Mouse (Mus musculus) embryo, embryonic 10 days (tissue): ENCODE measurements around the gene Nrsn2.
A peak's percentile ranks its signal among the peaks of the same experiment; 100 is the strongest.

ENCODE experiments used
- DNase-seq: peaks from one replicate; pipeline ENCODE4 v3.0.0-alpha.2; 2015; ENCODE audit warnings: low spot score

Nrsn2 gene

GRCm38 (mm10) chr2:152376345-152376741 is at the start of gene Nrsn2:
Gene Nrsn2 (minus strand): TSS chr2:152376638.
- DNase-seq, result no peak

DNA sequence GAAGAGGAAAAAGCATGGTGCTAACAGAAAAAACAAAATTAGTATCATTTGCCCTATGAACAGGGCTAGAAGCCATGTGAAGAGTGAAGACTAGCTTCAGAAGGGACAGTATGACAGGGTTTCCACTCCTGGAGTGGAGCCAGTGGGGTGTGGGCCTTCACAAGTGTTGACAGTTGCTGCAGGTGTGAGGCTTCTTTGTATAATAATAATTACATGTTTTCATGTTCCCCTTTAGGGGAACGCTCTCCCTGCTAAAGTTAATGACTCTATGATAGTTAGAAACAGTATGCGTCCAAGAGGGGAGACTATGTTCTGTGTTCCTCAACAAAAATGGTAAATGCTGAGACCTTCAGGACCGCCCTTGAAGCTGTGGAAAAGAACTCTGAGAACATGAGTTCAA is 39.3 kb upstream of the Nrsn2 start:
- no peak for DNase-seq

DNA sequence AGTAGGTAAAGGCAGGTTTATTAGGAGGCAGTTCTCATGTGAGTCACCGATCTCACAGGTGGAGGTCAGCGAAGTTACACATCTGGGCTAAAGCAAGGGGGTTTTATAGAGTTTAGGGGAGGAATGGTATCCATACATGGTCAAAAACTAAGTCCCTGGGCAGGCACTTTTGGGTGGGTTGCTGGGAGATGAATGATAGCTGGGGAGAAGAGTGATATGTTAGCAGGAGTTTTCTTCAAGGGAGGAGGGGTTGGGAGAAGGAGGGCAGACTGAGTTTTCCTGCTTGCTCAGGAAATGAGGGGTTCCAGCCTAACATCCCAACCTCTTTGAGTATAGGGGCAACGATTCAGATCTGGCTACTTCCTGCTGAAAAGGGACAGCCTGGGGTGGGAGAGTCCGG is 38.8 kb upstream of the Nrsn2 start, which contains the start of gene 6820408C15Rik:
TSS of gene 6820408C15Rik (plus strand) at position 301 of the 400 bp plus-strand sequence.
- DNase-seq, result no peak

GRCm38 (mm10) chr2:152414591-152415165 is 38.2 kb upstream of the Nrsn2 start, which contains the start of gene Zcchc3:
Gene Zcchc3 (minus strand): TSS chr2:152415027.
- peak; percentile 96 for DNase-seq

- DNase-seq, result peak; percentile 61
Measured at GRCm38 (mm10) chr2:152413765-152414584, 37.5 kb upstream of the Nrsn2 start.

GRCm38 (mm10) chr2:152413158-152413764 is 36.8 kb upstream of the Nrsn2 start:
- DNase-seq, result peak; percentile 59

DNA sequence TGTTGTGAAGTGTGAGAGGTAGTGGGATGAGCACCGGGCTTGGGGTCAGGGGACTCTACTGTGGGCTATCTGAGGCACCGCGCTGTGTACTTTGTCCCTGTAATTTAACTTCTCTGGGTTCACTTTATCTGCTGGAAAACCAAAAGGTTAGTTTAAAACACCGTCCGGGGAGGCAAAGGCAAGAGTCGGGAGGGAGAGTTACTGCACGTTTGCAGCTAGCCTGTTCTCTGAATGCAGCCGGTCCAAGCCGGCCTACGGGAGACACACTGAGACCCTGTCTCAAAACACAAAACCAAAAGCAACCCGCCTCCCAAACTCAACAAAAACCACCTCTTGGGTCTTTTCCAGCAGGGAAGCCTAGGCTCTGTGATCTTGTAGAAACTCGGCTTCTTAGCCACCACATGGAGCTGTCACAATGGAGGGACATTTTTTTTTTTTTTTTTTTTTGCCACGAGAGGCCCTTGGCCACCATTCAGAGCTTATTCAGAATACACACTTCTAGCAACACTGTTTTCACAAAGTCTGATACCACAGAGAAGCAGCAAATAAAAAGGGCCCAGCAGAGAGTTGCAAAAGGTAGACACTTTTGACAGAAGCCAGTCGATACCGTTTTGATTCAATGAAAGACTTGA is 36.2 kb upstream of the Nrsn2 start:
- DNase-seq, result peak; percentile 43

GRCm38 (mm10) chr2:152411471-152411870 is 35.0 kb upstream of the Nrsn2 start:
- DNase-seq, result peak; percentile 52

DNA sequence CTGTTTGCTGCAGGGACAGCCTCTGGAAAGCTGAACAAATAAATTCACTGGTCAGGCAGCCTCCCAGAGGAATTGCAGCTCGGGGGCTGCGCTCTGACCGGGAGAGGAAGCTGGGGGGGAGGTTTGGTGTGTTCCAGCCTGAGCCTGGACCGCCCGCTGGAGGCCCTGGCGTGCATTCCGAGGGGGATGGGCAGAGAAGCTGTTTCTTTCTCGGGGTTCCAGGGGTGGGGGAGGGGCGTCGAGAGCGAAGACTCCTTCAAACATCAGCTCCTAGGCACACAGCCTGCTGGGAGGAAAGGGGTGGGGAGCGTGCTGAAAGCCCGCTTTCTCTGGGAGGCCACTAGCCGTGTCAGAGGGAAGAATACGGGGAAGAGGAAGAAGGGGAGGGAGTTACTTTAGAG is 34.5 kb upstream of the Nrsn2 start:
- DNase-seq, result peak; percentile 92

DNA sequence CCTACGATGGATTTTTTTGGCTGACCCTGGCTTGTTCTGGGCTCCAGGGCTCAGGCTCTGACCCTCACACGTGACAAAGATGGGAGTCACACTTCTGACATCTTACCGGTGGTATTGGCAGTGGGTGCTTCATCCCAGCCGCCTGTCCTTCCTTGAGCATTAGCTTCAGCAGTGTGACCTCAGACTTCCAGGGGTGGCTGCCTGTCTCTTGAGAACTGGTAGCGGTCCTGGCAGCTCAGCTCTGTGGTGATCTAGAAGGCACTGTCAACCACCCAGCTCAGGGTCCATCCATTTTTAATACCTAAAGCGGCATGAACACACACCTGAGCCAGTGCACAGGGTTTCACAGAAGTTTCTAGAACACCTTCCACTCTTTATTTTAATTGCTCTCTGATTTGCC is 33.3 kb upstream of the Nrsn2 start:
- DNase-seq, result no peak

- DNase-seq, result peak; percentile 98
Measured at GRCm38 (mm10) chr2:152406126-152406525, 29.7 kb upstream of the Nrsn2 start.

DNA sequence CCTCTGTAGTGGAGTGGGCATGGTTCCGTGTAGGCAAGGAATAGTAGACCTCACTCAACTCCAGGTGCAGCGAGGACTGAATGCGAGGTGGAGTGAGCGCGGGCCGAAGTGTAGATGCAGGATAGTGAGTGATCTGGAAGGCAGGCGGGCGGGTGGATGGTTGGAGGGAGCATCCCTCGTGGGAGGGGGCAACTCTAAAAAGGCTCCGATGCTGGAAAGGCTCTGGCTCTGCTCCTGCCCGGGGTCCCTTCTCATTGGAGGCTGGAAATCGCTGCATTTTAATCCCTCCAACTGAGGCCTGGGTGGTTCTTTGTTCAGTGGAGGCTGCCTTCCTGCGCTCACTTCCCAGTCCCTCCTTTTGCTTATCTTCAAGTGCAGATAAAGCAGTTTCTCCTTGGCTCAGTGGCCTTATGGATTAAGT is 22.7 kb upstream of the Nrsn2 start:
- DNase-seq, result no peak

DNA sequence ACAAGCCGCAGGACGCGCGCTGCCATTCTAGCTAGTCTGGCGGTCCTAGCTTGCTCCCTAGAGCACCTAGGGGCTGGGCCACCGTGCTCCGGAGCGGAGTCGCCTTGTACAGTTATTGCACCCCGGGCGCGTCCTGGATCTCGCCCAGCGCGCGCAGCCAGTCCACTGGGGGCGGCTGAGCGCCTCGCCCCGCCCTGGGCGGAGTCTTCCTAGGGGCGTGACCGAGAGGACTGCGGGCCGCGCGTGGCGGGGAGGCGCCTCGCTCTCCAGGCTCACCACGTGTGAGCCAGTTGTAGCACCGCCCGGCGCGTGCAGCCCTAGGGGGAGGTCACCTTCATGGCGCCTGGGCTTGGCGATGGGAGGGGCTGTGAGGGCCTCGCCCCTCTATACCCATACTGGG is 22.3 kb upstream of the Nrsn2 start:
- DNase-seq, result peak; percentile 95

DNA sequence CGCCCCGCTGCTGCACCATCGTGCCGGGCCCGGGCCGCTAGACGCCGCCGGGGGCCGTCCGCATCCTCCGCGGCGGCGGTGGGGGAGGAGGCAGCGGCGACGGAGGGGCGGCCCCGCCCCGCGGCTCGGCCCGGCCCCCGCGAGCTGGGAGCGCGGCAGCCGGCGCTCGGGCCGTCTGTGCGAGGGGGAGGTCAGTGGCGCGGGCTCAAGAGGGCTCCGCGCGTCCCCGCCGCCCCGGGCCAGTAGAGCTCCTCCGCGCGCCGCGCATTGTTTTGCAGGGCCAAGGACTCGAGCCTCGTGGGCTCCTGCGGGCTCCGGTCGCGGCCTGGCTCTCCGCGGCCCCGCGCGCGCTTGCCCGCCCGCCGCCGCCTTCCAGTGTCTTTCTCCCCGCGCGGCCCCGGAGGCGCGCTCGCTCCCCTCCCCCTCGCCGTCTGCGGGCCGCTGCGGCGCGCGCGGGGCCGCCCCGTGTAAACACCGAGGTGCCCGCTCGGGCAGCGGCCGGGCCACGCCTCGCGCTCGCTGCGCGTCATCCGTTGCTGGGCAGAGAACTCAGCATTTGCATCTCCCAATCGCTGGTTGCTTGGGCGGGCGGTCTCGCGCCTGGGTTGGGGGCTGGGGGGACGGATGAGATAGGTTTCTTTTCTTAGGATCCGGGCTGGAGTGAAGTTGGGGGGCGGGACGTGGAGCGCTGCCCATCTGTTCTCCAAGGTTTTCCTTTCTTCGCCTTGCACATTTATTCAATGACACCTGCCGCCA is 21.4 kb upstream of the Nrsn2 start, which contains the start of gene Sox12:
TSS of gene Sox12 (minus strand) at position 384 of the 756 bp plus-strand sequence.
- DNase-seq, result peak; percentile 99

GRCm38 (mm10) chr2:152397004-152397589 is 20.7 kb upstream of the Nrsn2 start:
- DNase-seq, result peak; percentile 62

DNA sequence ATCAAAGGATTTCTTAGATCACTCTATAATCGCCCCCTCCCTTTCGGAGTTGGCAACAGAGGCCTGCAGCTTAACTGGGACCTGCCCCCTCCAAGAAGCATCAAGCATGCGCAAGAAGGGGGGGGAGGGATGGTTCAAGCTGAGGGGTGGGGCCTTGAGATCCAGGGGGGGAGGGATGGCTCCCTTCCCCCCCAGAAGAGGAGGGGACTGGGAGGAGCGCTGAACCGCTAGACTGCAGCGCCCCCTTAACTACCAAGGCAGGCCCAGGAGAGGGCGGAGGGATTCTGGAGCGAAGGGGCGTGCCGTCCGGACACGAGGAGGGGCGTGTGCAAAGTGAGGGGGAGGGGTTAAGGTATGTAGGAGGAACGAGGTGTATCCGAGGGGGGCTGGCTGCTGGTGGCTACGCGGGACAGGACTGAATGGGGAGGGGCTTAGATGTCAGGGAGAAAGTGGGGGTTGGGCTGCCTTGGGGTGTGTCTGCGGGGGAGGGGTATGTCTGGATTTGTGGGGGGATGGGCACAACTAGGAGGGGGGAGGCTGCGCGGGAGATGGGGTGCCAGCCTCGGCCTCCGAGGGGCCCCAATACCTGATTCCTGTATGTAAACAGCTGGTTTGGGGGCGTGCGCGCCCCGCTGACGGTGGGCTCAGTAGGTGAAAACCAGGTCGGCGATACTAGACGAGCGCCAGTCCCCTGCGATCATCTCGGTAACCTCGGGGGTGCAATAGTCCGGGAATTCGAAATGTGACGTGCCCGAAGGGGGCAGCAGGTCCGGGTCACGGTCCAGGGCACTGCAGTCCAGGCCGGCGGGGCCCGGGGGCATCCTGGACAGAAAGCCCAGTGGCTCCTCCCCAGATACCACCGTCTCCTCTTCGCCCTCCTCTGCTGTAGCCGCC is 19.9 kb upstream of the Nrsn2 start:
- DNase-seq, result peak; percentile 98

- no peak for DNase-seq
Measured at GRCm38 (mm10) chr2:152395271-152395920, 19.0 kb upstream of the Nrsn2 start.

- DNase-seq, result no peak
Measured at GRCm38 (mm10) chr2:152393225-152394017, 17.0 kb upstream of the Nrsn2 start.

DNA sequence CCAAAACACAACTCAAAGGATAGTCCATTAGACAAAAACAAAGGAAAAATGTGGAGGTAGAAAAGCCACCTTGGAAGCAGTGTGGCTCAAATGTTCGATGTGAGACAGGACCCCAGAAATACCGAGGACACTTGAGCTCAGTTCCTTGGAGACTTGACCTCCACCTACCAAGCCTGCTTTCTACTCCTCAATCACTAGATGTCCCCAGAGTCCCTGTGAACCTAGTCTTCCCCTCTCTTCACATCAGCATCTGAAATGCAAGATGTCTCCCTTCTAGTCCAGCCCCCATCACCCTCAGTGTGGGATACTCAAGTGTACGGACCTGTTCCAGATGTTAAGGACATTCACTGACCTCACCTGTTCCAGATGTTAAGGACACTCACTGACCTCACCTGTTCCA is 16.3 kb upstream of the Nrsn2 start:
- peak; percentile 87 for DNase-seq
